Mouse (Mus musculus): Measurements from ENCODE around the gene Stx4a.

DNA sequence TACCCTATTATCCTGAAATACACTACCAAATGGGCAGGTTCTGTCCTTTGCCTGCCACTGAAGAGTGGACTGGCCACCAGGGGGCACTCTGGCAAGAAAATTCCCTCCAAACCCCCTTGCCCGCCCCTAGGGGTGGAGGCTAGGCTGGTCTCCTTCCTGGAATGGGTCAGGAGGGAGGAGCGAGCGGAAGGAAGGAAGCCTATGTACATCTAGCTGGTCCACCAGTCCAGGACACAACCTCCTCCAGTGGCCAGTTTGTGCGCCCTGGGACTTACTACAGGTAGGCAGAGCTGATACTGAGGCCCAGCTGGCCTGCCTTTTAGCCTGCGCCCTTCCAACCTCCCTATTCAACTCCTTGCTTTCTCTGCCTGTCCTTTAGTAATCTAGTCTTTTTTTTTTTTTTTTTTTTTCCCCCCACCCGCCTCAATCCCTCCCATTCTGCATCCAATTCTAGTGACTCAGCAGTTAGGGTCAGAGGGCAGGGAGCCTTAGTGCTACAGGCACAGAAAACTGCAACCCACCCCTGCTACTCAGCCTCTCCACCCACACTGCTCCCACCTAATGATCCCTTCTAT, 23.6 kb upstream of the Stx4a start, which contains the start of gene Hsd3b7:
- TF ChIP-seq CTCF (IDR thresholded peaks at IDR 0.05; ENCODE audit: control insufficient read depth, insufficient read depth, insufficient replicate concordance, low read depth, low read length), result peak; percentile 55
- TF ChIP-seq POLR2A (IDR thresholded peaks at IDR 0.05; ENCODE audit: control insufficient read depth, low read depth, low read length), result peak; percentile 50; the same call in 1 of the 2 replicates
